Mouse (Mus musculus) liver, embryonic 16.5 days (tissue): ENCODE measurements around the gene Gdpd3. TPM values are rescaled to one million over a fixed set of nuclear protein-coding genes. Genes with fewer than 3 reads are reported as not detected.
A peak's percentile ranks its signal among the peaks of the same experiment; 100 is the strongest.
"Not testable (repeated sequence)": the region's sequence is repeated elsewhere in the genome, so short reads cannot be mapped to it uniquely, and the experiment has no call there.

Experiments
- ATAC-seq: fragments of 200-750 bp; cut with Nextera tagmentation; 2 replicates; pipeline ENCODE4 v1.8.0; 2017; ENCODE audit warnings: low read depth, mild to moderate bottlenecking, moderate number of reproducible peaks, moderate library complexity
- H3K27ac ChIP-seq: fragments of 300-500 bp; sonication (generic); 2 replicates; pipeline ENCODE4 v1.5.1; 2014; ENCODE audit warnings: mild to moderate bottlenecking, low read length
- H3K27me3 ChIP-seq: fragments of 300-500 bp; sonication (generic); 2 replicates; pipeline ENCODE4 v1.6.1; 2014; ENCODE audit warnings: low read depth, low read length, mixed read lengths; ENCODE audit not compliant: control insufficient read depth, insufficient read depth
- H3K36me3 ChIP-seq: fragments of 300-500 bp; sonication (generic); 2 replicates; pipeline ENCODE4 v1.6.1; 2014; ENCODE audit warnings: mild to moderate bottlenecking; ENCODE audit not compliant: control insufficient read depth, insufficient read depth
- H3K4me1 ChIP-seq: fragments of 300-500 bp; sonication (generic); 2 replicates; pipeline ENCODE4 v1.6.1; 2014; ENCODE audit warnings: low read depth, low read length, mixed read lengths; ENCODE audit not compliant: control insufficient read depth
- H3K4me2 ChIP-seq: fragments of 300-500 bp; sonication (generic); 2 replicates; pipeline ENCODE4 v1.6.1; 2014; ENCODE audit warnings: low read depth, low read length, mixed read lengths
- H3K4me3 ChIP-seq: fragments of 300-500 bp; sonication (generic); 2 replicates; pipeline ENCODE4 v1.5.1; 2014; ENCODE audit warnings: low read depth, mild to moderate bottlenecking, low read length
- H3K9ac ChIP-seq: fragments of 300-500 bp; sonication (generic); 2 replicates; pipeline ENCODE4 v1.6.1; 2014; ENCODE audit warnings: low read depth, low read length
- H3K9me3 ChIP-seq: fragments of 300-500 bp; sonication (generic); replicated peaks from 2 replicates; pipeline ENCODE4 v1.6.1; 2016; ENCODE audit warnings: low read length; ENCODE audit not compliant: control insufficient read depth
- WGBS: fragments of 180-500 bp; shearing (Covaris S2); extraction: QIAGEN DNeasy Blood & Tissue Kit; methylation state at CpG from one replicate; pipeline ENCODE4 v1.1.7; 2014; ENCODE audit not compliant: insufficient replicate concordance; 5-methylcytosine and 5-hydroxymethylcytosine counted together
- polyA plus RNA-seq: library from polyadenylated mRNA; unstranded; fragments of >200 nt; fragmentation: Nextera tagmentation; extraction: Ambion mirVana; gene quantifications from 2 replicates; pipeline ENCODE4 v1.2.1, GENCODE M21; 2015

Gene Gdpd3
- polyA plus RNA-seq, 1 experiment from 2014 or later = 0.55 TPM

- Histone ChIP-seq H3K4me1 (peaks cover 48% of the 10 kb centered on the region), H3K36me3 (peaks cover 13% of the 10 kb centered on the region)
- H3K27ac ChIP-seq, H3K4me2 ChIP-seq, H3K27me3 ChIP-seq, ATAC-seq, H3K9me3 ChIP-seq, H3K9ac ChIP-seq, H3K4me3 ChIP-seq: not testable (repeated sequence)
- WGBS = 81% methylated on average over 7 of the region's 7 CpGs
These were observed 13.0 kb downstream of the Gdpd3 start for GRCm38 (mm10) chr7:126779101-126779500.

DNA sequence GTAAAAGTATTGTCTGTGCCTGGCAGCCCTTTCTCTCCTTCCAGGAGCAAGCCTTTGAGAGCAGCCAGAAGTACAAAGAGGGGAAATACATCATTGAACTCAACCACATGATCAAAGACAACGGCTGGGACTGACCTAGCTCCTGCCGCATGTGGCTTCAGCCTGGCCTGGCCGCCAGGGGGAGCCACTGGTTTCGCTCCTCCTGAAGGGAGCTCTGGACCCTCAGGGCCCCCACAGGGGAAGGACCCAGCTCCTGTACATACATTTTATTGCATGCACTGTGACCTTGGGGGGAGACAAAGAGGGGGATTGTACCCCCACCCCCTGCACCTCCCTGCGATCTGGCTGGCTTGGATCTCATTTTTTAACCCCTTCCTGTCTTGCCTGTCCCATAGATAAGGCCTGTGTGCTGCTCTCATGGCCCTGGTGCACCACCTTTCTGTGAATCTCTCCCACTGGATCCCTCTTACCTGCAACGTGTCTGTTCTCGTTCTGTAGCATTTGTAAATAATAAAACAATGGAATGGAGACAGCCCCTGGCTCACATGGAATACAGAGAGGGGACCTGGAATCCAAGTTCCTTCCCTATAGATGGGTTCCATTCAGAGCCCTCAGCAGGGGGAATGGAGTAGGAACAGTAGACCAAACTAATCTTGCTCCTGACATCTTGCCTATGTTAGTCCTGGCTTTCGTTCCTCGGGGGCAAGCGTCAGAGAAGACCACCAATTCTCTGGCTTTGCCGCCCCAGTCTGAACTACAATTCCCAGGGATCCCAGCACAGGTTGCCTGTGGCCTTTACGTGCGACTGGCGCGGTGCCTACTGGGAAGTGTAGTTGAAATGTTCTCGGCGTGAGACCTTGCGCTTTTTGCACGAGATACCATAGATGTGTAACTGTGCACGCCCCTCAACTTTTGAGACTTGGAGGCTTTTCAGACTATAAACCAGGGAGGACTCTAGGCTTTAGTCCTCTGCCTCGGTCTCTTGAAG lies 14.1 kb downstream of the Gdpd3 start:
- peak; percentile 33 for ATAC-seq
- Histone ChIP-seq H3K27ac (peak overlapping the region; percentile 6; the same call in 1 of the 2 replicates), H3K4me1 (peaks cover 38% of the 10 kb centered on the region), H3K9me3 (no peaks in the 10 kb centered on the region), H3K36me3 (peaks cover 21% of the 10 kb centered on the region), H3K9ac (peak overlapping the region; percentile 50), H3K4me3 (peak overlapping the region; percentile 51), H3K4me2 (peak overlapping the region; percentile 72), H3K27me3 (no peaks in the 10 kb centered on the region)
- WGBS = under 1% methylated on average over 21 of the region's 21 CpGs

- Histone ChIP-seq H3K27me3 (no peaks in the 10 kb centered on the region), H3K4me1 (peaks cover 31% of the 10 kb centered on the region), H3K4me3 (peak within 1 kb of the TSS; percentile 51), H3K4me2 (peak within 1 kb of the TSS; percentile 72), H3K27ac (no peak within 1 kb of the TSS), H3K9me3 (no peaks in the 10 kb centered on the region), H3K9ac (peak within 1 kb of the TSS; percentile 50), H3K36me3 (peaks cover 28% of the 10 kb centered on the region)
- no peak for ATAC-seq
- WGBS = 19% methylated on average over 22 of the region's 22 CpGs
These were observed 15.0 kb downstream of the Gdpd3 start, which contains the start of gene Tbx6 for GRCm38 (mm10) chr7:126780971-126781635. Tbx6 (plus strand) TSS chr7:126781483.

DNA sequence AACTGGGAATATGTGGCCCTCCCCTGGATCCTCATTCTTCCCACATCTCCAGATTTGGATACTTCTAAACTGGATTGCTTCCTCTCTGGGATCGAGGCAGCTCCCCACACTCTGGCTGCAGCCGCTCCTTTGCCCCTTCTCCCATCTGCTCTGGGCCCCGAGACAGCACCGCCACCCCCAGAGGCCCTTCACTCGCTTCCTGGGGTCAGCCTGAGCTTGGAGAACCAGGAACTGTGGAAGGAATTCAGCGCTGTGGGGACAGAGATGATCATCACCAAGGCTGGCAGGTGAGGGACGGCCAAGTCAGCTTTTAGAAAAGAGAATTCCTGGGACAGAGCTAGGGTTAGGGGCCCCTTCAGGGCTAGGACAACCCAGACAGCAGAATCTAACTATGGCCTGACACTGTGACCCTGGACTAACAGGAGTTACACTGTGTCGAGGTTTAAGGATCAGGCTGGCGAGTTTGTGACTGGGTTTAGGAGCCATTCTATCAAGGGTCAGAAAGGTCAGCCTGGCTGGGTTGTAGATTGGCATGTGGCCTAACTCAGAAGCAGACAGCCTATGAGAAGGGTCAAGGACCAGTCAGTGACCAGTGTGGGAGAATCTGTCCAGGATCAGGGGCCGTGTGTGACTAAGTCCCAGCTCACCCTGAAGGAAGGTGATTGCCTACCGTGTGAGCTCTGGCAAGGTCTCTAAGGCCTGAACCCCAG lies 15.7 kb downstream of the Gdpd3 start:
- no peak overlapping the region for H3K4me3 ChIP-seq
- H3K9me3 ChIP-seq = no peaks in the 10 kb centered on the region
- ATAC-seq = peak; percentile 7; the same call in 1 of the 2 replicates
- H3K9ac ChIP-seq = no peak overlapping the region
- peaks cover 35% of the 10 kb centered on the region for H3K36me3 ChIP-seq
- no peak overlapping the region for H3K4me2 ChIP-seq
- WGBS = 58% methylated on average over 11 of the region's 11 CpGs
- peaks cover 25% of the 10 kb centered on the region for H3K4me1 ChIP-seq
- no peak overlapping the region for H3K27ac ChIP-seq
- no peaks in the 10 kb centered on the region for H3K27me3 ChIP-seq

GRCm38 (mm10) chr7:126782693-126783092 lies 16.6 kb downstream of the Gdpd3 start:
- H3K4me3 ChIP-seq = no peak overlapping the region
- no peaks in the 10 kb centered on the region for H3K27me3 ChIP-seq
- H3K9me3 ChIP-seq = no peaks in the 10 kb centered on the region
- ATAC-seq = no peak
- no peak overlapping the region for H3K4me2 ChIP-seq
- H3K27ac ChIP-seq = no peak overlapping the region
- 74% methylated on average over 13 of the region's 13 CpGs for WGBS
- H3K9ac ChIP-seq = no peak overlapping the region
- peaks cover 25% of the 10 kb centered on the region for H3K4me1 ChIP-seq
- H3K36me3 ChIP-seq = peaks cover 44% of the 10 kb centered on the region

DNA sequence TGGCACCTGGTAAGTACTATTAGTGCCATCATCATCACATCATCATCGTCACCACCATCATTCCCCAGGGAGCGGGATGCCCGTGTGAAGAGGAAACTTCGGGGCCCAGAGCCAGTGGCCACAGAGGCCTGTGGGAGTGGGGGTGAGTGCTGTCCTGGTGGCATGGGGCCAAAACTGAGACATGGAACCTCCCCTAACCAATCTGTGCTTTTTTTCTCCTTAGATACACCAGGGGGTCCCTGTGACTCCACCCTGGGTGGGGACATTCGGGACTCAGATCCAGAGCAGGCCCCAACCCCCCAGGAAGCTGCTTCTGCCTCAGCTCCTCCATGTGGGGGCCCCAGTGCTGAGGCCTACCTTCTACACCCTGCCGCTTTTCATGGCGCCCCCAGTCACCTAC lies 18.3 kb downstream of the Gdpd3 start:
- no peaks in the 10 kb centered on the region for H3K27me3 ChIP-seq
- no peak overlapping the region for H3K4me2 ChIP-seq
- H3K4me1 ChIP-seq = peaks cover 19% of the 10 kb centered on the region
- no peak overlapping the region for H3K4me3 ChIP-seq
- H3K27ac ChIP-seq = no peak overlapping the region
- no peak overlapping the region for H3K9ac ChIP-seq
- no peaks in the 10 kb centered on the region for H3K9me3 ChIP-seq
- WGBS = 78% methylated on average over 7 of the region's 7 CpGs
- peaks cover 50% of the 10 kb centered on the region for H3K36me3 ChIP-seq
- ATAC-seq = no peak

- H3K9ac ChIP-seq = no peak overlapping the region
- H3K36me3 ChIP-seq = peaks cover 55% of the 10 kb centered on the region
- no peak overlapping the region for H3K4me3 ChIP-seq
- no peaks in the 10 kb centered on the region for H3K9me3 ChIP-seq
- ATAC-seq = no peak
- H3K4me2 ChIP-seq = no peak overlapping the region
- H3K27me3 ChIP-seq = no peaks in the 10 kb centered on the region
- H3K4me1 ChIP-seq = peaks cover 15% of the 10 kb centered on the region
- no peak overlapping the region for H3K27ac ChIP-seq
- 76% methylated on average over 4 of the region's 4 CpGs for WGBS
These were observed 18.9 kb downstream of the Gdpd3 start for GRCm38 (mm10) chr7:126785056-126785455.

- WGBS = 89% methylated on average over 14 of the region's 14 CpGs
- Histone ChIP-seq H3K4me3 (no peak overlapping the region), H3K27ac (no peak overlapping the region), H3K9me3 (no peaks in the 10 kb centered on the region), H3K27me3 (no peaks in the 10 kb centered on the region), H3K4me2 (no peak overlapping the region), H3K4me1 (peaks cover 14% of the 10 kb centered on the region), H3K9ac (no peak overlapping the region), H3K36me3 (peaks cover 54% of the 10 kb centered on the region)
- no peak for ATAC-seq
These were observed 20.0 kb downstream of the Gdpd3 start for GRCm38 (mm10) chr7:126786142-126786541.
